Mouse (Mus musculus): Measurements from ENCODE around the gene Slc30a7. TPM values are rescaled to one million over a fixed set of nuclear protein-coding genes. Genes with fewer than 3 reads are reported as not detected.
A peak's percentile ranks its signal among the peaks of the same experiment; 100 is the strongest.

Gene Slc30a7
- total RNA-seq, 2 experiments from 2014 or later, result 24.2 to 26.9 TPM

- intact Hi-C loops (cut with DNase I), result no loop called here
- no peak for DNase-seq (ENCODE audit: low spot score in 2 of 2)
Measured at GRCm38 (mm10) chr3:115996929-115997328, 10.3 kb downstream of the Slc30a7 start.

DNA sequence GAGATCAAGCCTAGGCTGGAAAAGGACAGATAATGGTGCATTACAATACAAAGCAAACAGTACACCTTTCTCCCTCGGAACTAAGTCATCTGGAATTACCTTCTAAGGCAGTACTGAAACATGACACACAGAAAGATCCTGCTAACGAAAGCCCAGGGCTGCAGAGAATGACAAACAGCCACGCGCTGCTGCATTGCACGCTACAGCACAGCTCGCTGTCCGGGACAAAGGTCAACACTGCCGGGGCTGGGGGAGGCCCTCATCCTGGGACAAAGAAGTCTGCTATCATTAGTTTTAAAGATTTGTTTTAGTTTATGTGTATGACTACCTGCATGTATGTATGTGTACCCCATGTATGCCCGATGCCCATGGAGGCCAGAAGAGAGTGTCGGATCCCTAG lies 14.2 kb downstream of the Slc30a7 start:
- no peak for DNase-seq (ENCODE audit: low spot score in 2 of 2)
- intact Hi-C loops (cut with DNase I), result no loop called here

- intact Hi-C loops (cut with DNase I), result no loop called here
- no peak for DNase-seq (ENCODE audit: low spot score in 2 of 2)
Measured at GRCm38 (mm10) chr3:115992588-115992987, 14.6 kb downstream of the Slc30a7 start.

DNA sequence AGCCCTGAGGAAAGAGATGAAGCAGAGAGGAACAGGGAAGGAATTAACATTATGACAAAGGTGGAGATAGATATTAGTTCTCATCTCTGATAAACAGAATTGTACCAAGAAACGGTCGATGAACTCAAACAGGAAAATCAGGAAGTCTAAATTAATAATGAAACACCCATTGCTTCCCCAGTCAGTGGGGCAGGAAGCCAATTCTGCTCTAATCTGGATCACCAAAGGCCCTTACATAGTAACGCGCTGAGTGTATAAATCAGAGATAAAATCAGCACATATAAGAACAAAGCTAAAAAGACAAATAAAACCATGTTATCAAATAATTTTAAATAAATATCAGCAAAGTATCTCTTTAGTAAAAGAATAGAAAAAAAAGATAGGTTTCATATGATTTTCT lies 15.1 kb downstream of the Slc30a7 start:
- intact Hi-C loops (cut with DNase I), result no loop called here
- DNase-seq (ENCODE audit: low spot score in 2 of 2), result no peak

DNA sequence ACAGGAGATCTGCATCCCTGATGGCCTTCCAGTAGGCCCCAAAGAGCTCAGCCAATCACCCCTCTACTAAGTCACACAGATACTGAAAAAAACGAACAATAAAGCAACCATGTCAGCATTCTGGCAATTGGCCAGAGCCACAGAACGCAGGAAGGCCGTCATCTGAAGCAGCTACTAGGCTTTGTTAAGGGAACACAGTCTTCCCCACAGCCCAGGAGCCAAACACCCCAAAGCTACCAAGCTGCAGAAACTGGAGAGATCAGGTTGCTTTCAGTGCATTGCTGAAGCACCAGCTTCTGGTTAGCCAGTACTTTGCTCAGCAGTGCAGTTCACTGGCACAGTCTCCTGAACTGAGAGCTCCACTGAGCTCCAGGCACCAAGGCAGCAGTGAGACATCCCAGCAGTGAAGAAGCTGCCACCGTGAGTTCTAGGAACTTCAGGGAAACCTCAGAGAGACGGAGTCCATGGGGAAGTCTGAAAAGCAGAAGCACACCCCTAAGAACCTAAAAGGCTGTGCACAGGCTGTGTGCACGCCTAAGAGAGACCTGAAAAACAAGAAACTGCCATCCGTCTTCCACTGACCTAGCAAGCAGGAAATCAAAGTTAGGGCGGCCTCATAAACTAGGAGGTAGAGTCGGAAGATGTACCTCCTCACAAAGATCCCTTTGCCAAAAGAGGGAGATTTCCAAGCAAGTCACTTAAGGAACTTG lies 21.9 kb downstream of the Slc30a7 start:
- DNase-seq (ENCODE audit: low spot score in 2 of 2), result peak in 1 of 2 experiments; percentile 10
- intact Hi-C loops (cut with DNase I), result no loop called here

DNA sequence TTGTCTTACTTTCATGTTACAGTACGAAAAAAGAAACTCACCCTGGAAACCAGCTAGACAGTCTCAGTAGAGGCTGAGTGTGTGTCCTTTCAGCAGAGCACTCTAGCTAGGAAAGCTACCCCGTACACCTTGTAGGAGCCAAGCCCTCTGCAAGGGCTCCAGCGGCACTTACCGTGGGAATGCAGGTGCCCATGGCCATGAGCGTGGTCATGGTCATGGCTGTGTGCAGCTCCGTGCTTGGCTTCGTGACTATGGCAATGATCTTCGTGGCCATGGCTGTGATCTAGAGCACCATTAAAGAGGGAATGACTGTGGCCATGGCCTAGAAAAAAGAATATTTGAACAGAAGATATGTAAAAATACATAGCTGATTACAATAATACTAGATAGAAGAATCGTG lies 22.6 kb downstream of the Slc30a7 start:
- intact Hi-C loops (cut with DNase I), result no loop called here
- DNase-seq (ENCODE audit: low spot score in 2 of 2), result no peak

GRCm38 (mm10) chr3:115983217-115983616 lies 24.0 kb downstream of the Slc30a7 start:
- peak in 1 of 2 experiments; percentile 35 for DNase-seq (ENCODE audit: low spot score in 2 of 2)
- intact Hi-C loops (cut with DNase I), result no loop called here

DNA sequence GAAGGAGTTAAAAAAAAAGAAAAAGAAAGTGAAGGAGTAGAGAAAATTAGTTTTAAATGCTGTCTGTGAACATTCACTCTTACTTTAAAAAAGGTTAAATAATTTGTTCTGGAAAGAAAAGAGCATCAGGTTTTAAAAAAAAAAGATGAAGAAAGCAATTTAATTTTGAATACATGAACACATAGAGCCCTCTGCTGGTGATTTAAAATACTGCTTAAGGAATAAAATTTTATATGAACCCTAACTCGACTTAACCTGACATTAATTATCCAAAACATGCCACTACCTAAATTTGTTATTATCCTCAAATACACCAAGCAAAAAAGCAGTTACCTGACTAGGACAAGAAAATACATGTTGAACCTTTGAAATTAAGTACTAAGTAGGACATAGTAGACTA lies 28.2 kb downstream of the Slc30a7 start:
- peak in 1 of 2 experiments; percentile 43 for DNase-seq (ENCODE audit: low spot score in 2 of 2)

DNA sequence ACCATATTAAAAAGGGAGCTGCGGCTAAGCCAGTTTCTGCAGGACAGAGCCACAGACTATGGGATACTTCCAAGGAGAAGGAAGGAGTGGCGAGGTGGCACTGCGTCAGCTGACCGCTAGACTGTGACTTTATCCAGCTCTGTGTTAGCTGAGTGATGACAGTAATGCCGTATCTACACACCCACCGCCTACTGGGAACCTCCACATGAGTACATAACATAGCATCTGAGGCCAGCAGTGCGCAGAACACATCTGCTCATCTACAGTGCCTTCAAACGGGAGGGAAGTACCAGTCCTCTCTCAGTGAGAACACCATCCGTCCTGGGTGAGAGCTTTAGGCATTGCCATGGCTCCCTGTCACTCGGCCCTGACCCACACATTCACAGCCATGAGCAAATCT lies 32.2 kb downstream of the Slc30a7 start:
- intact Hi-C loops (cut with DNase I), result loop anchor here (5.0 kb wide), 1 partner anchor 263 kb away; no protein-coding TSS in a partner anchor
- DNase-seq (ENCODE audit: low spot score in 2 of 2), result no peak

More for the DNA sequence above, 28.2 kb downstream of the Slc30a7 start:
- intact Hi-C loops (cut with DNase I), result loop anchor here (1.0 to 5.0 kb wide), 2 partner anchors 267 to 318 kb away; no protein-coding TSS in a partner anchor

DNA sequence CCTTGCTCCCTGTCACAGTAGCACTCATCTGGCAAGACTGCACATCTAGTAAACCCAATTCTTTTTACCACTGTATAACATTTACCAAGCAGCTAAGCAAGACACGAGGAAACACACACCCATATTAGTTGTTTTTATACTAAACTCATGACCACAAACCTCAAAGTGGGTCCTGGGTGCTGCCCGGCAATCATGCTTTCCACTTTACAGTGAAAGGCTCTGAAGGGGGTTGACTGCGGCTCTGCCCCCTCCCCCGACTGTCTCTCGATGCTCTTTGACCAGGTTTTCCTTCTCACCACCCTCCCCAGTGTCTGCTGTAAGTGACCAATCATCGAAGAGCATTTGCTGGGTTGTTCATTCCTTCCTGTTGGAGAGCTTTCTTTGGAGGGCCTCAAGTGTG lies 33.0 kb downstream of the Slc30a7 start:
- no peak for DNase-seq (ENCODE audit: low spot score in 2 of 2)
- intact Hi-C loops (cut with DNase I), result no loop called here

DNA sequence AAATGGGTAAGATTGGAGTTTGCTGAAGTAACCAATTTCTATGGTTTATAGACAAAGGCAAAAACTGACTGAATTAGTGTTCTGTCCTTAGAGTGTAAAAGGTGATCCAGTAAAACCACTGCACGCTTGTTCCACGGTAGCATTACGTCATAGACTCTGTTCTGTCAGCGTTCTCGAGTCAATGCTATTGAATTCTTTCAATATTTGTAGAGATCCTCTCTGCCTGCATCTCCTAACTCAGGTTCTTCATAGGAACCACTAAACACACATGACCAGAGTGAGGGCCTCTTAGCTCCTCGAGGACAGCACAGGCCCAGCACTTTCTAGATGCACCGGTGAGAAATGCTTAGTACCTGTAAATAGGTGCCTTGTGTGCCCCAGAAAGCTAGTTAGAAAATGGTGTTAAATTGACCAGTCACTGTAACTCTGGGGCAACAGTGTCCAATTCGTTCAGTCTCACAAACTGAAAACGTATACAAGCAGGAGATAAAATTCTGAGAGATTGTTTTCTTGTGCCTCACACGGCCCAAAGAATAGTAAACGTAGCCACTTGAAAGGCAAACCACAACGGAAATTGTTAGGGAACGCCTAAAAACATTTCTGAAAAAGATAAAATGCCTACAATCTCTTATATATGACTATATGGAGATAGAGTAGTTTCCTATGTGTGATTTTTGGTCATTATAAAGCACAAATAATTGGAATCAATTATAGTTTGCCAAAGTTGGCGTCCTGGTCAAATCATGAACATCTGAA lies 35.1 kb downstream of the Slc30a7 start:
- intact Hi-C loops (cut with DNase I), result no loop called here

DNA sequence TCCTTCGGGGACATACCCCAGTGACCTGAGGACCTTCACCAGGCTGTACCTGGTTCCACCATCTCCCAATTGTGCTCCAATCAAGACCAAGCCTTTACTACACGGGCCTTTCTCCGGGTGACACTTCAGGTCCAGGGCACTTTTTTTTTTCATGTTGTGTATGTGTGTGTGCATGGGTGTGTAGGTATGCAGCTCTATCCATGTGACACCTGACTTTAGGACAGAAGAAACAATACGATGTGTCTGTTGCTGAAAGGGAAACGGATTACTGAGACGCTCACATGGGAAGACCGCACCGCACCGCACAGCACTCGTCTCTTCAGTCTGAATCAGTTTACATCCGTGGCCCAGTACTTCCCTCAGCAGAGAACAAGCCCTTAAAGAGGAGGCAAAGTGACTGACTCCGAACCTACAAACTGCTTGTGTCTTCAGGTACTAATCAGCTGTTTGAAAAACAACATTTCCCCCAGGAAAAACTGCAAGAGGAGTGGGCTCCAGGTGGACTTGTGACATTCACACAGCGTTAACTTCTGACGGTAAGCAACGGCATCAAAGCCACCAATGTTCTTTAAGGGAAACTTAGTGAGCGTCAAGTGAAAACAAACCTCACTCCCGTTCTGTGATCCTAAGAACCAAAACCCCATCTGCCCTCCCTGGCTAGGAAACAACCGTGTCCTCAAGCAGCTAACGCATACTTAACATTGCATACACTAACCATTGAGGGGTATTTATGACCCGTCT lies 36.0 kb downstream of the Slc30a7 start:
- intact Hi-C loops (cut with DNase I), result no loop called here

More for the DNA sequence above, 35.1 kb downstream of the Slc30a7 start:
- no peak for DNase-seq (ENCODE audit: low spot score in 2 of 2)

DNA sequence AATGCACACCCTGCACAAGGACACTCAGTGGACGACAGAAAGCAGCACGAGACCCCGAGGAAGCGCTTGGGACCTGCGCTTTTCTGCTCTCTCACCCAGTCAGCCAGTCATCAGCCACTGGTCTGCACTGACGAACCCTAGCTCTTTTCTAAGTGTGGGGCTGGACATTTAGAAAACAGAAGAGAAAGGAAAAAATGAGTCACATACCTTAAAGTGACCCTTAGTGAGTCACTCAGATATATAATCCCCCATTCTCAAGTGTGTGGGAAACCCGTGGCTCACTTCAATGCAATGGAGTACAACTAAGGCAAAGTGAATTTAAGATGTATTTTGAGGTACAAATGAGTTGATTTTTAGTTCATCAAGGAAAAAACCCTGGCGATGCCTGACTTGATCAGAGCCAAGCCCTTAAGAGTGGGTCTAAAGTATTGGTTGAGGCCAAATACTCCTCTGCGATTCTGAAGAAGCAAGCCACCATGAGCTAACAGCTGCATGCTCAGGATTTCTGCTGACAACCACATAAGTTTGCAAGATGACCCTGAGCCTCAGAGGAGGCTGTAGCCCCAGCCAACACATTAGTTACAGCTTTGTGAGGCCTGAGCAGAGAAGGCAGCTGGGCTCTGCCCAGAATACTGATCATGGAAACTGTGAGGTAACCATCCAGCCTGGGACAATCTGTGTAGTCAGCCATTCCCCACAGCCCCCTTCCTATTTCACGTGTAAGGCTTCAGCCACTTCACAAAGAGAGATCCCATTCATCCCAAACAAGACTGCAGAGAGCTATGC lies 38.3 kb downstream of the Slc30a7 start:
- intact Hi-C loops (cut with DNase I), result no loop called here
- DNase-seq (ENCODE audit: low spot score in 2 of 2), result peak in 1 of 2 experiments; percentile 22

More for the DNA sequence above, 36.0 kb downstream of the Slc30a7 start:
- no peak for DNase-seq (ENCODE audit: low spot score in 2 of 2)

DNA sequence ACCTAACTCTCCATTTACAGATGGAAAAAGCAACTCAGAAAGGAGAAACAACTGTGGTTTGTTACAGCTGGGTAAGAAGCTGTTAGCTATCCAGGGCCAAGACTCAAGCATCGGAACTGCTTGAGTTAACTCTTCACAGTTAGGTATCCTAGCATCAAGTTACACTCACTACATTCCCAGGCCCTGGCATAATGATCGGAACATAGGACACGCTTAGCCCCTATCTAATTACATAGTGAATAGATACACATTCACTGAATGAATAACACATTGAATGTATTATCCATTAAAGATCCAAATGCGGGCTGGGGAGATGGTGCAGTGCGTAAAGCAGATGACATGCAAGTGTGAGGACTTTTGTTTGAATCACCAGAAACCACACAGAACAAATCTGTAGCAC lies 43.1 kb downstream of the Slc30a7 start:
- DNase-seq (ENCODE audit: low spot score in 2 of 2), result no peak
- intact Hi-C loops (cut with DNase I), result no loop called here

GRCm38 (mm10) chr3:115963597-115963996 lies 43.6 kb downstream of the Slc30a7 start:
- DNase-seq (ENCODE audit: low spot score in 2 of 2), result no peak
- intact Hi-C loops (cut with DNase I), result no loop called here

- intact Hi-C loops (cut with DNase I), result no loop called here
- DNase-seq (ENCODE audit: low spot score in 2 of 2), result no peak
Measured at GRCm38 (mm10) chr3:115962028-115962415, 45.2 kb downstream of the Slc30a7 start.

GRCm38 (mm10) chr3:115961311-115962027 lies 45.7 kb downstream of the Slc30a7 start:
- intact Hi-C loops (cut with DNase I), result no loop called here
- DNase-seq (ENCODE audit: low spot score in 2 of 2), result no peak

GRCm38 (mm10) chr3:115957223-115957622 lies 50.0 kb downstream of the Slc30a7 start:
- intact Hi-C loops (cut with DNase I), result no loop called here
- no peak for DNase-seq (ENCODE audit: low spot score in 2 of 2)

DNA sequence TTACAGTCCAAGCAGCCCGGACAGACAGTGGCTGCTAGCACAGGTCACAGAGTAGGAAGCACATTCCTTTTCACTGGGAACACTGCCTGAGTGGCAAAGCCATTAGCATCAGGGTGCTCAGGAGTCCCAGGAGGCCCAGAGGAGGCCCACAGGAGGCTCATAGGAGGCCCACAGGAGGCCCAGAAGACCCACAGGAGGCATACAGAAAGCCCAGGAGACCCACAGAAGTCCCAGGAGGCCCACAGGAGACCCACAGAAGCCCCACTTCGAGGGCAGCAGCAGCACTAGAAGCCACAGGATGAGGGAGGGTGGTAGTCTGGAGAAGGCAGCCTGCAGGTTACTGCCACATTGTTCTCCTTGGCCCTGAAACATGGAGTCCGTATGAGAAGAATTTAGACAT lies 54.1 kb downstream of the Slc30a7 start:
- DNase-seq (ENCODE audit: low spot score in 2 of 2), result no peak
- intact Hi-C loops (cut with DNase I), result no loop called here
